Mouse (Mus musculus): ENCODE data around the gene Zmiz2. TPM values are rescaled to one million over a fixed set of nuclear protein-coding genes. Genes with fewer than 3 reads are reported as not detected.
"Not testable (repeated sequence)": the region's sequence is repeated elsewhere in the genome, so short reads cannot be mapped to it uniquely, and the experiment has no call there.

The Zmiz2 gene
- total and polyA plus RNA-seq, 3 experiments, result 10.6 to 238 (median 46.3) TPM

GRCm38 (mm10) chr11:6407162-6407621, 18.3 kb downstream of the Zmiz2 start:
- H3K4me3 ChIP-seq (replicated peaks in 1 of 3; ENCODE audit: low read depth in 2 of 3, low read length in 2 of 3, poor library complexity in 1 of 3), result no peak overlapping the region
- dilution Hi-C loops (cut with MboI; ENCODE audit: extremely low pct_ligation_motif_present, extremely low pct_unique_long_range_greater_than_20kb, low sequenced_read_pairs) (no loop called here), in situ Hi-C loops (cut with MboI; ENCODE audit: low pct_ligation_motif_present, low pct_unique_long_range_greater_than_20kb, low sequenced_read_pairs) (no loop called here)
- H3K79me2 ChIP-seq (replicated peaks; ENCODE audit: control insufficient read depth, extremely low read depth, insufficient read depth, poor library complexity, severe bottlenecking), result no peaks in the 10 kb centered on the region
- no peaks in the 10 kb centered on the region for H3K9me3 ChIP-seq (replicated peaks; ENCODE audit: low read length)
- DNase-seq (ENCODE audit: extremely low read depth), result no peak
- no peak overlapping the region for H3K4me2 ChIP-seq (ENCODE audit: insufficient read depth, low read depth, poor library complexity, severe bottlenecking)
- no peak overlapping the region for H3K27ac ChIP-seq (ENCODE audit: insufficient read depth, low read depth)
- no peak overlapping the region for H3K9ac ChIP-seq (ENCODE audit: insufficient read depth, low read depth)
- TF ChIP-seq POLR2A (IDR thresholded peaks at IDR 0.05; ENCODE audit: low read depth, low read length) (no peak), TBP (conservative IDR thresholded peaks at IDR 0.05; ENCODE audit: low read depth, low read length) (no peak), SIN3A (IDR thresholded peaks at IDR 0.05; ENCODE audit: low read length) (no peak), HCFC1 (IDR thresholded peaks at IDR 0.05; ENCODE audit: low read depth, low read length) (no peak), JUN (IDR thresholded peaks at IDR 0.05; ENCODE audit: insufficient read depth, low read depth, low read length) (no peak), ZMIZ1 (IDR thresholded peaks at IDR 0.05; ENCODE audit: low read depth, low read length) (peak; percentile 11; the same call in 1 of the 2 replicates), CHD2 (IDR thresholded peaks at IDR 0.05; ENCODE audit: low read length) (peak; percentile 17), RAD21 (IDR thresholded peaks at IDR 0.05; ENCODE audit: low read depth, low read length) (no peak), IRF4 (IDR thresholded peaks at IDR 0.05; ENCODE audit: low read depth, low read length) (no peak), POLR2AphosphoS2 (IDR thresholded peaks at IDR 0.05; ENCODE audit: low read depth, low read length) (peak; percentile 94), RCOR1 (conservative IDR thresholded peaks at IDR 0.05; ENCODE audit: low read depth, low read length) (0 out of 2 replicates have a peak, but pooled peaks have one; percentile 21)
- peaks cover 3 to 27% of the 10 kb centered on the region in 2 experiments for H3K4me1 ChIP-seq (ENCODE audit: control insufficient read depth in 1 of 2, insufficient read depth in 2 of 2)
- H3K27me3 ChIP-seq (replicated peaks), result no peaks in the 10 kb centered on the region
- H3K36me3 ChIP-seq (replicated peaks in 1 of 2; ENCODE audit: control insufficient read depth in 1 of 2, insufficient read depth in 1 of 2, low read length in 1 of 2), result peaks cover 43 to 55% of the 10 kb centered on the region in 2 experiments

- H3K4me1 ChIP-seq (ENCODE audit: control insufficient read depth in 1 of 2, insufficient read depth in 2 of 2), result peaks cover 8 to 41% of the 10 kb centered on the region in 2 experiments
Observed at GRCm38 (mm10) chr11:6410050-6410602, 21.3 kb downstream of the Zmiz2 start.

GRCm38 (mm10) chr11:6410755-6411154, 21.9 kb downstream of the Zmiz2 start:
- H3K36me3 ChIP-seq (replicated peaks in 1 of 2; ENCODE audit: control insufficient read depth in 1 of 2, insufficient read depth in 1 of 2, low read length in 1 of 2), result peaks cover 8 to 19% of the 10 kb centered on the region in 2 experiments
- dilution Hi-C loops (cut with MboI; ENCODE audit: extremely low pct_ligation_motif_present, extremely low pct_unique_long_range_greater_than_20kb, low sequenced_read_pairs); H3K4me3 ChIP-seq (replicated peaks in 1 of 3; ENCODE audit: low read depth in 2 of 3, low read length in 2 of 3, poor library complexity in 1 of 3); H3K9ac ChIP-seq (ENCODE audit: insufficient read depth, low read depth); H3K27ac ChIP-seq (ENCODE audit: insufficient read depth, low read depth); H3K79me2 ChIP-seq (replicated peaks; ENCODE audit: control insufficient read depth, extremely low read depth, insufficient read depth, poor library complexity, severe bottlenecking); H3K9me3 ChIP-seq (replicated peaks; ENCODE audit: low read length); in situ Hi-C loops (cut with MboI; ENCODE audit: low pct_ligation_motif_present, low pct_unique_long_range_greater_than_20kb, low sequenced_read_pairs); DNase-seq (ENCODE audit: extremely low read depth); H3K27me3 ChIP-seq (replicated peaks); H3K4me2 ChIP-seq (ENCODE audit: insufficient read depth, low read depth, poor library complexity, severe bottlenecking): not testable (repeated sequence)
- H3K4me1 ChIP-seq (ENCODE audit: control insufficient read depth in 1 of 2, insufficient read depth in 2 of 2), result peaks cover 8 to 36% of the 10 kb centered on the region in 2 experiments

More at GRCm38 (mm10) chr11:6410050-6410602, 21.3 kb downstream of the Zmiz2 start:
- Histone ChIP-seq H3K9me3 (replicated peaks; ENCODE audit: low read length) (no peaks in the 10 kb centered on the region), H3K36me3 (replicated peaks in 1 of 2; ENCODE audit: control insufficient read depth in 1 of 2, insufficient read depth in 1 of 2, low read length in 1 of 2) (peaks cover 14 to 25% of the 10 kb centered on the region in 2 experiments), H3K27me3 (replicated peaks) (no peaks in the 10 kb centered on the region), H3K27ac (ENCODE audit: insufficient read depth, low read depth) (no peak overlapping the region), H3K4me2 (ENCODE audit: insufficient read depth, low read depth, poor library complexity, severe bottlenecking) (no peak overlapping the region), H3K79me2 (replicated peaks; ENCODE audit: control insufficient read depth, extremely low read depth, insufficient read depth, poor library complexity, severe bottlenecking) (no peaks in the 10 kb centered on the region), H3K9ac (ENCODE audit: insufficient read depth, low read depth) (no peak overlapping the region), H3K4me3 (replicated peaks in 1 of 3; ENCODE audit: low read depth in 2 of 3, low read length in 2 of 3, poor library complexity in 1 of 3) (no peak overlapping the region)
- no peak for TF ChIP-seq ZC3H11A (IDR thresholded peaks at IDR 0.05; ENCODE audit: low read depth, low read length)
- TF ChIP-seq RAD21 (IDR thresholded peaks at IDR 0.05; ENCODE audit: low read depth, low read length), result no peak
- no peak for TF ChIP-seq MAX (IDR thresholded peaks at IDR 0.05; ENCODE audit: low read length)
- no peak for TF ChIP-seq BHLHE40 (IDR thresholded peaks at IDR 0.05; ENCODE audit: low read depth, low read length)
- no peak for TF ChIP-seq CHD2 (IDR thresholded peaks at IDR 0.05; ENCODE audit: low read length)
- TF ChIP-seq ETS1 (conservative IDR thresholded peaks at IDR 0.05; ENCODE audit: low read depth, low read length), result no peak
- TF ChIP-seq ELF1 (IDR thresholded peaks at IDR 0.05; ENCODE audit: low read depth, low read length), result no peak
- TF ChIP-seq ZNF384 (IDR thresholded peaks at IDR 0.05; ENCODE audit: low read depth, low read length), result no peak
- no peak for TF ChIP-seq CTCF (conservative IDR thresholded peaks at IDR 0.05 in 1 of 2, IDR thresholded peaks at IDR 0.05 in 1 of 2; ENCODE audit: low read depth in 2 of 2, low read length in 2 of 2)
- TF ChIP-seq TCF12 (IDR thresholded peaks at IDR 0.05; ENCODE audit: low read depth, low read length), result no peak
- TF ChIP-seq PAX5 (IDR thresholded peaks at IDR 0.05; ENCODE audit: low read length), result no peak
- no peak for TF ChIP-seq MAFK (IDR thresholded peaks at IDR 0.05; ENCODE audit: insufficient replicate concordance, low read length)
- dilution Hi-C loops (cut with MboI; ENCODE audit: extremely low pct_ligation_motif_present, extremely low pct_unique_long_range_greater_than_20kb, low sequenced_read_pairs) (no loop called here), in situ Hi-C loops (cut with MboI; ENCODE audit: low pct_ligation_motif_present, low pct_unique_long_range_greater_than_20kb, low sequenced_read_pairs) (no loop called here)
- DNase-seq (ENCODE audit: extremely low read depth), result no peak
